Mouse (Mus musculus): ENCODE measurements at regions not wholly inside any gene's neighbourhood (a gene's known extent, or its start where the extent isn't known, plus 50 kb on each side); places are given as distances from the start of the nearest gene placed in this dataset.
"Not testable (repeated sequence)": the region's sequence is repeated elsewhere in the genome, so short reads cannot be mapped to it uniquely, and the experiment has no call there.

- DNase-seq (ENCODE audit: extremely low read depth, insufficient read length, low spot score): no peak
These were observed 51.7 kb upstream of the Fam174b start for GRCm38 (mm10) chr7:73688451-73688850.

GRCm38 (mm10) chr7:73686245-73686644, 53.9 kb upstream of the Fam174b start:
- not testable (repeated sequence) for DNase-seq (ENCODE audit: extremely low read depth, insufficient read length, low spot score)

DNA sequence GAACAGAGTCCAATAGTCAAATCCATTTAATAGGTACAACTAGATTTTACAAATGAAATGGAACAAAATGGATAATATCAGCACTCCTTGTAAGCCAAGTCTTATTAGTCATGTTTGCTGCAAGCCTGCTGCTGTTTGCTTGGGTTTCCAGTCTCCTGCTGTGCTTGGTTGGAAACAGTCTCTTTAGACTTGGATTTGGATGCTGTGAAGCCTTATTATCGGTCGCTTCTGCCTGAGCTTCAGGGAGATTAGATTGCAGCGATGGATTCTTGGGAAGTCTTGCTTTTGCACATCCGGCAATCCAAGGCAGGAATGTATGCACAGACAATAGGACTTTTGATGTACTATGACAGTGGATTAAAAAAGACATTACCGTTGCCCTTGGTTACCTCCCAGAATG, 57.3 kb upstream of the Fam174b start:
- DNase-seq (ENCODE audit: extremely low read depth, insufficient read length, low spot score): no peak

DNA sequence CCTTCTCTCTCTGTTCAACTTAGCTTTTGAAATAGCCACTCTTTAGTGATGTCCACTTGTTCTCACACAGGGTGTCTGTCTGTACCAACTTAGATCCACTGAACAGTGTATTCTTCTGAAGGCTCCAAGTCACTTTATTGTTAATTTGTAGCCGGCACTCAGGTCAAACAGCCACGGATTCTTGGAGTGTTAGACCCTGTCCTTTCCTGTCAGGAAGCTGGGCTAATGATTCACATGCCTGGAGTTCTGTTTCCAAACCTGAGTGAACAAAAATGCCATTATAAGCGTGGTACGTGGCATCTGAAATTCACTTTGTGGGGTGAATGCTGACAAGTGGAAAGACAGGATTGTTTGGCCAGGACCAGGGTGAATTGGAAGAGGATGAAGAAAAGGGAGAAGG, 69.5 kb upstream of the Fam174b start:
- no peak for DNase-seq (ENCODE audit: extremely low read depth, insufficient read length, low spot score)

DNA sequence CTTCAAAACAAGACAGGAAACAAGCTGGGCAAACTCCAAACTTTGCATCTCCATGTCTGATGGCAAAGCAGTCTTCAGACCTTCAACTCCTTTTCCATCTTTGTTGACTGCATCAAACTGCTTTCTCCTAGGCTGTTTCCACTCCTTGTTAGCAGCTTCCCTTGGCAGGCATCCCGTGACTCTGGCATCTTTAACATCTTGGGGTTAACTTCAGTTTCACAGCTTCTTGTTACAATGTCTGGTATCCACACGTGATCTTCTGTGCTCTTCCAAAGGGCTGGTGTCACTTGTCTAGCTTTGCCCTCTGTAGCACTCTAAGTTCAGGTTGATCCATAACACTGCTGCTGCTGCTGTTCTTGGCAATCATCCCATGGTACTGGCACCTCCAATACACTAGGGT, 71.3 kb upstream of the Fam174b start:
- no peak for DNase-seq (ENCODE audit: extremely low read depth, insufficient read length, low spot score)

- no peak for DNase-seq (ENCODE audit: extremely low read depth, insufficient read length, low spot score)
These were observed 73.0 kb upstream of the Fam174b start for GRCm38 (mm10) chr7:73666921-73667675.

DNA sequence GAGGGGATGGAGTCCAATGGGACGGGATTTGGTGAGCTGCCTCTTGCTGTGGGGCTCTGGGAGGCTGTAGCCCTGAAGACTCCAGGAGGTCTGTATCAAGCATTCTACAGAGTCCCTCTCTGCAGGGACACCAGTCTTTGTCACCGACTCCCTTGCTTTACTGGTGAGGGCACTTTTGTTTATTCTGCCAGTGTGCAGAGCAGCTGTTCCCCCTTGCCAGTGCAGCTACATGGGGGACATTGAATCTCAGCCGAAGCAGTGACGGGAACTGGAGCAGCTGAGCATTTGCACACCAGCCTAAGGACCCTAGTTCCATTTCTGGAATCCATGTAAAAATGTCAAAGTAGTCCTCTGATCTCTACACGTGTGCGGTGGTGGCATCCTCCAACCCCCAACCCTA, 75.1 kb upstream of the Fam174b start:
- no peak for DNase-seq (ENCODE audit: extremely low read depth, insufficient read length, low spot score)

DNA sequence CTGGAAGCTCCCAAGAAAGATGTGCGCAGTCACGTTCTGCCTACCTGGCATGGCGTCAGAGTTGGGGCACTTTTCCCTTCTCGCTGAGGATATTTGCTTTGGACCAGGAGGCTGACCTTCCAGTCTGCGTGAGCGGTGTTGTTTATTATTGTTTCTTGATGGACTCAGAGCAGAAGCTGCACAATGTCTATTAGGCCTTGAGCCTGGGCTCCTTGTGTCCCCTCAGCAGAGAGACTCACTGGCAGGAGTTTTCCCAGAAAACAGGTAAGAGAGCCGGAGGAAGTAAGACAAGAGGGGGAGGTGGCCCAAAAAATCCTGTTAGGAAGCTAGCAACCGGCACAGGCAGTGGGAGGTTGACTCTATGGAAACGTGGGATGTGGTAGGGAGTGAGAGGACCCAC, 77.6 kb upstream of the Fam174b start:
- no peak for DNase-seq (ENCODE audit: extremely low read depth, insufficient read length, low spot score)

DNA sequence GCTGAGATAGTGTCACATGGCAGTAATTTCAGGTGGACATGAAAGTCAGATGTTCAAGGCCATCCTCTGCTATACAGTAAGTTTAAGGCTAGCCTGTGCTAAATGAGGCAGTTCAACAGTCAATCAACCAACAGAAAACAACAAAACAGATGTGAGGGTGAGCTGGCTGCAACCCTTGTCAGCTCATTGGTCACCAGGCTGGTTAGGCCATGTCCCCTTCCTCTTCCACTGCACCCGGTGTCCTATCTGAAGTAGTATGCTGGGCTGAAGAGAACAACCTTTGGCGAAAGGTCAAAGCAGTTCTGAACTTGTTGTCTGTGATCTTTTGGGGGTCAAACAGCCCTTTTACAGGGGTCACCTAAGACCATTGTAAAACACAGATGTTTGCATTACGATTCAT, 78.2 kb upstream of the Fam174b start:
- no peak for DNase-seq (ENCODE audit: extremely low read depth, insufficient read length, low spot score)

- no peak for DNase-seq (ENCODE audit: extremely low read depth, insufficient read length, low spot score)
These were observed 80.6 kb upstream of the Fam174b start for GRCm38 (mm10) chr7:73659551-73659950.

- no peak for DNase-seq (ENCODE audit: extremely low read depth, insufficient read length, low spot score)
These were observed 82.8 kb upstream of the Fam174b start for GRCm38 (mm10) chr7:73657283-73657682.

- DNase-seq (ENCODE audit: extremely low read depth, insufficient read length, low spot score): not testable (repeated sequence)
These were observed 83.7 kb upstream of the Fam174b start for GRCm38 (mm10) chr7:73656424-73656795.

- DNase-seq (ENCODE audit: extremely low read depth, insufficient read length, low spot score): no peak
These were observed 84.2 kb upstream of the Fam174b start for GRCm38 (mm10) chr7:73655787-73656423.

DNA sequence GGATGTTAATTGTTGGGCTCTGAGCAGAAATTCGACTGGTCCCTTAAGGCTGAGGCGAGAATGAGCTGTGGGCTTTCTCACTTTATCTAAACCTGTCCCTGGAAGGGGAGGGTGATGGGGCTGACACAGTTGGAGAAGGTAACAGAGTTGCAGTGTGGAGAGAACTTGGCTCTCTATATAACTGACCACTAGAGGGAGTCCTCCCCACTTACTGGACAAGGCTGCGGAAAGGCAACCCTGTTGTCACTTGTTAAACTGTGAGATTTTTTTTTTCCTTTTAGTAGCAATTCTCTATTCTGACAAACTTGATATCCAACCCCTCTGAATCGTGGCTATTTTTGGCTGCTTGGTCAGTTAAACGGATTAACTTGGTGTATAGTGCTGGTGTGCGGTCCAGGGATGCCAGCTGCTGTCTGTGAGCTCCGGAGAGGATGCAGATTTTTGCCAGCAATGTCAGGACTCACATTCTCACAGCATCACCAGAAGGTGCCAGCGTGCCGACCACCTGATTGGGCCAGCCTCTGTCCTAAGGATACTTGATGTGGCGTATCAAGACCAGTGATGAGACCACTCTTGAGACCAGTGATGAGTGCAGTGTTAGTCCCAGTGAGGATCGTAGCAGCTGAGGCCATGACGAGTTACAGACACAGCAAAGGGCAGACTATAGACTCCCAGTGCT, 85.8 kb upstream of the Fam174b start:
- no peak for DNase-seq (ENCODE audit: extremely low read depth, insufficient read length, low spot score)

DNA sequence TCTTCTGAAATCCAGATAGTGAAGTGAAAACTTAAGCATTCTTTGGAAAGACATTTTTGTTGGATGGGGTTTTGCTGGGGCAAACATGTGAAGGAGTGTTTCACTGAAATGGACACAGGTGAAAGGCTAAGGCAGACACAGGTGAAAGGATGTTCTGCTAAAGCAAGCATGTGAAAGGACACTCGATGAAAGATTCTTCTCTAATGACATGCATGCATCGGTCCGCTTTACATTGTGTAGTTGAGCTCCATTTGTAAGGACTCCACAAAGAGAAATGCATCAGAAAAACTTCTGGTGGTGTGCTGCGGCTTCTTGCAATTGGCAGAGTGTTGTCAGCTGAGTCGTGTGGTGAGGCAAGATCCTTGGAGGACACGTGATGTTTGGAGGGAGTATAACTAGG, 89.2 kb upstream of the Fam174b start:
- no peak for DNase-seq (ENCODE audit: extremely low read depth, insufficient read length, low spot score)

DNA sequence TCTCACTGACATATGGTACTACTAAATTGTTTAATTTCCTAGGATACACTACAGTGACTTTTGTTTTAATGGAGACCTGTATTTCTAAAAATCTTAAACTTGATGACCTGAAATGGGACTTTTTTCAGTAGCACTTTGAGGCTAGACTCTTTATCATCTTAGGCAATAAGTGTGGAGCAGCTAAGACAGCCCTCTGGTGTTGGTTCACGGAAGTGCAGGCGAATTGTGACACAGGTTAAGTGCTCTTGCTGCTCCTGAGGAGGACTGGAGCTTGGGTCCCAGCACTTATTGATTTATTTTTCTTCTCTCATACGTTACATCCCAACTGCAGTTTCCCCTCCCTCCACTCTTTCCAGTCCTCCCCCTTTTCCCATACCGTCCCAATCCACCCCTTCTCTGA, 92.1 kb upstream of the Fam174b start:
- peak; percentile 31 for DNase-seq (ENCODE audit: extremely low read depth, insufficient read length, low spot score)

DNA sequence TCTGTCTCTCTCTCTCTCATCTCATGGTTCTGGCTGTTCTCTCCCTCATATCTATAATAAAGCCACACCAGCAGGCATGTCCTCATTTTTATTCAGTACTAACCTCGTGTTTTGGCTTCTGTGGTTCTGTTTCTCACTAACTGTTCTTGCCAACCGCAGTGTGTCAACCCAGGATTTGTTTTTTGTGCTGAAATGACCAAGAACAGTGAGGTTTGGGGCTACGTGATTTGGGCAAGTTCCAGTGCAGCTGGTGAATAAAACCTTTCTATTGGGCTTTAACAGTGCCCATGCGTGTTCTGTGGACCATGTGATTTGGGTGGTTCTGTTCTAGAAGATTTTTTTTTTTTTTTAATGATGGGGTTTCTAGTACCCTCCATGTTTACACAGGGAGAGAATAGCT, 93.0 kb upstream of the Fam174b start:
- DNase-seq (ENCODE audit: extremely low read depth, insufficient read length, low spot score): no peak

DNA sequence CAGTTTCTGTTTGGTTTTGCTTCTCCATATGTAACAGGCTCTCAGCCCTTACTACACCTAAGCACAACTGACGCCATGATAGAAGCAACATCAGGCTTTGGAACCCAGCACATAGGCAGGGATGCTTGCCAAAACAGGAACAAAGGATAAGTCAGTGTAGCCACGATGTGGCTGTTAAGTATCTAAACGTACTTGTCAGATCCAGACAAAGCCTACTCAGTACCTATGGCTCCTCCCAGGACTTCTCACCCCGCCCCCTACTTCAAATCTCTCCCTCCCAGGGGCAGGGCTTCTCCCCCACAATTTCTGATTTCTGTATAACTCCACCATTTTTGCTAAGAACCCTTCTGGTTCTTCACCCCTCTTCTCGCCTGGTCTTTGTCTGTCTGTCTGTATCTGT, 93.4 kb upstream of the Fam174b start:
- DNase-seq (ENCODE audit: extremely low read depth, insufficient read length, low spot score): no peak

DNA sequence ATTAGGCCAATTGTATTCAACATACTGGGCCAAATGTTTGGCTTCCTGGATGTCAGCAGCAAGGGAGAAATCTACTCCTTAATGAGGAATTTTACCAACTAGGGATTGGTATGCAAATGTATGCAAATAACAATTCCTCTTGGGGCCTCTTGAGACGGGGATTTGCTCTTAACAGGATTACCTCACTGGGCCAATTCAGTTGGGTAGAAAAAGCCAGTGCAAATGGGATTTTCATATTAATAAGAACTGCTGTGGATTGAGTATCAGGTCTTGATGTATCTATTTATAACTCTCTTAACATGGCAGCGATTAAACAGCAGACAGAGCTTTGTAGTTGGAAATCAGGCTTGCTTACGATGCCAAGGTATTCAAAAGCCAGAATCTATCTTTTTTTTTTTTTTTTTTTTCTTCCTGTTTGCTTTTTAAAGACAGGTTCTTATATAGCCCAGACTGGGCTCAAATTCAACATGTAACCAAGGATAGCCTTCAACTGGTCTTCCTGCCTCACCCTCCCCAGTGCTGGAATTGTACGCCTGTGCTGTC, 95.7 kb upstream of the Fam174b start:
- no peak for DNase-seq (ENCODE audit: extremely low read depth, insufficient read length, low spot score)

GRCm38 (mm10) chr7:73643993-73644335, 96.1 kb upstream of the Fam174b start:
- no peak for DNase-seq (ENCODE audit: extremely low read depth, insufficient read length, low spot score)

DNA sequence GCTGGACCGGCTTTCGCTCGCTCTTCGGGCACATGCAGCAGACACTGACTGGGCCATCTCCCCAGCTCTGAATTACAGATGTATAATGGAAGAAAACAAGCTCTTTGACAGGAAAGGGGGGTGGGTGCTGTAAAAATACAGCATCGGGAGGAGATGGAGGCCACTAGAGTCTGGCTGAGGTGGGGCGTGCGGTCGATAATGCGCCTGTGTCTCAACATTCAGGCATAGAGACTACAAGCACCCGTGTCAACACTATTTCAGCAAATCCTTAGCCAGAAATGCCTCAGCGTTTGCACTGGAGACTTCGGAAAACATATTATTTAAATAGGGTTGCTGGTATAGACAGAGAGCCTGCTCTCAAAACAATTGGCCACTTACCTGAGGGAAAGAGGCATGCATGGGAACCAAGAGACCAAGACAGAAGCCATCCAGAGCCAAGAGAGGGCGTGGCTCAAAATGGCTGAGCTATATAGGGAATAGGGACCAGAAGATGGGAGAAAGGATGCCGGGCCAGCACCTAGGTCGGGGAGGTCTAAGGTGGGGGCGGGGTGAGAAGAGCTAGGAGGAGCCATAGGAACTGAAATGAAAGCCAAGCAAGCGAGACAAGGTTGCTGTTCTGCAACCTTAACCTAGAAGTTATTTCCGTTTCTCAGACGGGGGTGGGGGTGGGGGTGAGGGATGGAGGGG, 96.7 kb upstream of the Fam174b start:
- no peak for DNase-seq (ENCODE audit: extremely low read depth, insufficient read length, low spot score)
